8 mouse cellular contexts compared by ENCODE assay signal in the genomic region with DNA sequence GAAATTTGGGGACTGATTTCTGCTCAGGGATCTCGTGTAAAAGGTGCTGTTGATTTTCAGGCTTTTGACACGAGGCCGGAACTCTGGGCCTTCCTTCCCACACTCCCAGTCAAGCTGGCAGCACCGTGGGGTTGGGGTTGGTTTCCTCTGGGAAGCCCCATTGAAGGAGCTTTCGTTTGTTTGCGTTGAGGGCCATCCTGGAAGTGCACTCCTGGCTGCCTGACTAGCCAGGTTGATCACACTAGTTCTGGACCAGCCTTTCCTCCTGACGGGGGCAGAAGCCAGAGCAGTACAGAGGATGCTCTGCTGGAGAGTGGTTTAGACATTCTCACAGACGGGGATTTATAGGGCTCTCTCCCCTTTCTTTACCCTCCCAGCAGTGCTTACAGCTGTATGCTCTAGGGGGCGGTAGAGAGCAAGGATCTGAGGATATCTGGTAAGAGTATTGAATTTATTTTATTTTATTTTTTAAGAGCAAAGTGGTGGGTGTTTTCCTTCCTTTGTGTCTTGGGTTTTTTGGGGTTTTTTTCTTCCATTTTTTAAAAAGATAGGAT.
DNase-seq lines count a peak whose midpoint lies in the region; ATAC-seq lines count a peak whose summit lies in the region.

No protein-coding gene starts in this region.

- H3K27ac ChIP-seq in forebrain, embryonic 10.5 days, result 0 out of 2 replicates have a peak overlapping the region, but pooled peaks have one; percentile 20
- no peak overlapping the region for H3K27ac ChIP-seq in forebrain, embryonic 15.5 days (replicated peaks)
- peak overlapping the region; percentile 86 for H3K27ac ChIP-seq in kidney, embryonic 15.5 days
- peak overlapping the region; percentile 67 for H3K27ac ChIP-seq in lung, embryonic 15.5 days

- H3K27me3 ChIP-seq in forebrain, embryonic 10.5 days (ENCODE audit: poor library complexity, severe bottlenecking), result peaks cover 2% of the 10 kb centered on the region; the same call in 1 of the 2 replicates
- H3K27me3 ChIP-seq in forebrain, embryonic 15.5 days, result no peaks in the 10 kb centered on the region
- no peaks in the 10 kb centered on the region for H3K27me3 ChIP-seq in kidney, embryonic 15.5 days
- no peaks in the 10 kb centered on the region for H3K27me3 ChIP-seq in lung, embryonic 15.5 days

- no peak overlapping the region for H3K4me3 ChIP-seq in forebrain, embryonic 10.5 days
- no peak overlapping the region for H3K4me3 ChIP-seq in forebrain, embryonic 15.5 days
- H3K4me3 ChIP-seq in kidney, embryonic 15.5 days (replicated peaks), result no peak overlapping the region
- no peak overlapping the region for H3K4me3 ChIP-seq in lung, embryonic 15.5 days

- DNase-seq in forebrain, embryonic 10.5 days (ENCODE audit: extremely low spot score, low spot score), result peak; percentile 30
- DNase-seq in c-Kit-negative CD71-positive TER-119-positive erythroid progenitor cells, embryonic 14.5 days (ENCODE audit: low read depth, low spot score), result peak; percentile 12
- peak; percentile 60 to 83 for DNase-seq in heart, adult 18-20 months
- DNase-seq in spleen, postnatal 10 days (ENCODE audit: low spot score in 2 of 2), result peak; percentile 24 to 65

- ATAC-seq in forebrain, embryonic 15.5 days (replicated peaks), result no peak
- ATAC-seq in CD4-positive, CD25-positive, alpha-beta regulatory T cell, adult 4 months, result peak; percentile 75
- peak; percentile 56; the same call in 1 of the 2 replicates for ATAC-seq in kidney, embryonic 15.5 days (replicated peaks; ENCODE audit: low FRiP score)
- ATAC-seq in lung, embryonic 15.5 days (ENCODE audit: borderline replicate concordance, extremely low read depth, low FRiP score, low TSS enrichment), result peak; percentile 35; the same call in 1 of the 2 replicates

- no peaks in the 10 kb centered on the region for H3K36me3 ChIP-seq in forebrain, embryonic 10.5 days (replicated peaks)
- no peaks in the 10 kb centered on the region for H3K36me3 ChIP-seq in forebrain, embryonic 15.5 days
- H3K36me3 ChIP-seq in kidney, embryonic 15.5 days, result no peaks in the 10 kb centered on the region
- H3K36me3 ChIP-seq in lung, embryonic 15.5 days, result no peaks in the 10 kb centered on the region

- H3K9me3 ChIP-seq in forebrain, embryonic 10.5 days, result no peaks in the 10 kb centered on the region
- no peaks in the 10 kb centered on the region for H3K9me3 ChIP-seq in forebrain, embryonic 15.5 days
- no peaks in the 10 kb centered on the region for H3K9me3 ChIP-seq in kidney, embryonic 15.5 days (replicated peaks)
- H3K9me3 ChIP-seq in lung, embryonic 15.5 days, result no peaks in the 10 kb centered on the region

- no peak overlapping the region for H3K4me2 ChIP-seq in forebrain, embryonic 15.5 days (replicated peaks)
- H3K4me2 ChIP-seq in kidney, embryonic 15.5 days, result 0 out of 2 replicates have a peak overlapping the region, but pooled peaks have one; percentile 4
- H3K4me2 ChIP-seq in lung, embryonic 15.5 days, result 0 out of 2 replicates have a peak overlapping the region, but pooled peaks have one; percentile 5

- 40% methylated on average over 9 of the region's 9 CpGs for WGBS in forebrain, embryonic 10.5 days
- 31% methylated on average over 9 of the region's 9 CpGs for WGBS in forebrain, embryonic 15.5 days
- WGBS in kidney, embryonic 15.5 days, result 33% methylated on average over 9 of the region's 9 CpGs
- WGBS in lung, embryonic 15.5 days, result 15% methylated on average over 9 of the region's 9 CpGs

- no peak overlapping the region for H3K9ac ChIP-seq in forebrain, embryonic 15.5 days (replicated peaks)
- H3K9ac ChIP-seq in kidney, embryonic 15.5 days, result no peak overlapping the region
- H3K9ac ChIP-seq in lung, embryonic 15.5 days, result no peak overlapping the region

- H3K4me1 ChIP-seq in forebrain, embryonic 10.5 days, result peaks cover 24% of the 10 kb centered on the region
- no peaks in the 10 kb centered on the region for H3K4me1 ChIP-seq in forebrain, embryonic 15.5 days
- peaks cover 34% of the 10 kb centered on the region for H3K4me1 ChIP-seq in kidney, embryonic 15.5 days
- H3K4me1 ChIP-seq in lung, embryonic 15.5 days, result peaks cover 39% of the 10 kb centered on the region

Comparison
In these comparisons a context has a peak if more than half of its experiments do, and no peak if none do; other contexts are left out.
1. DNase-seq: peak in every context shown above with its lines; median percentile 72 in heart, adult 18-20 months; 44 in spleen, postnatal 10 days; 30 in forebrain, embryonic 10.5 days; 12 in c-Kit-negative CD71-positive TER-119-positive erythroid progenitor cells, embryonic 14.5 days.